ENCODE assay signal across 22 mouse cellular contexts in the genomic region with DNA sequence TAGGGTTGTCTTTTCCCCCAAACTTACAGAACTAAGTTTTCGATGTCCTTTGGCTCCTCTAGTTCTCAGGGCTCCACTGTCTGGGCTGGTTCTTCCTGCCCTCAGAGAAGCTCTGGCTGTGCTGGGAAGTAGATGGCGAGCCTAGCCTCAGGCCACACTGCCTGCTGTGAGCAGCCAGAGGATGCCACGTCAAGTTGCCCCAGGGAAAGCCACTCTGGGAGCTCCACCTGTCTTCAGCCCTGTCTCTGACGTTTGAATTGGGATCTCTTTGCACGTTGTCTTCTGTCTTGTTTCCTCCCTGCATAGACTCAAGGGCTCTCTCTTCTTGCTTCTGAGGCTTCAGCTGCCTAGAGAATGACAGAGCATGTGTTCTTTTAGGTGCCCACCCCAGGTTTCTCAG. TPM values are rescaled to one million over a fixed set of nuclear protein-coding genes. Genes with fewer than 3 reads are reported as not detected.
A peak's percentile ranks its signal among the peaks of the same experiment; 100 is the strongest.
DNase-seq lines count a peak whose midpoint lies in the region; ATAC-seq lines count a peak whose summit lies in the region.
"Had no signal": no experiment of that assay in that cellular context is flagged by ENCODE, and none has a peak within 500 bp of the region (broad histone marks: within the 10 kb centered on the region; RNA-seq: fewer than 3 reads in every experiment).

No protein-coding gene starts in this region.

- no peaks in the 10 kb centered on the region for H3K9me3 ChIP-seq in hindbrain, embryonic 13.5 days
- H3K9me3 ChIP-seq in hindbrain, embryonic 14.5 days (ENCODE audit: control insufficient read depth, low read length): no peaks in the 10 kb centered on the region
- no peaks in the 10 kb centered on the region for H3K9me3 ChIP-seq in midbrain, embryonic 13.5 days
- no peaks in the 10 kb centered on the region for H3K9me3 ChIP-seq in midbrain, embryonic 14.5 days (ENCODE audit: control insufficient read depth, low read length)
- H3K9me3 ChIP-seq: embryonic facial prominence, embryonic 12.5 days; forebrain, embryonic 12.5 days; hindbrain, embryonic 15.5 days; limb, embryonic 10.5 days; megakaryocyte, embryonic 14.5 days; midbrain, embryonic 15.5 days had no signal

- H3K27me3 ChIP-seq in hindbrain, embryonic 13.5 days: no peaks in the 10 kb centered on the region
- no peaks in the 10 kb centered on the region for H3K27me3 ChIP-seq in hindbrain, embryonic 14.5 days (ENCODE audit: control insufficient read depth, insufficient read depth, low read length)
- H3K27me3 ChIP-seq in midbrain, embryonic 13.5 days: no peaks in the 10 kb centered on the region
- H3K27me3 ChIP-seq in midbrain, embryonic 14.5 days (ENCODE audit: control insufficient read depth, insufficient read depth, low read length): no peaks in the 10 kb centered on the region
- H3K27me3 ChIP-seq: embryonic facial prominence, embryonic 12.5 days; forebrain, embryonic 12.5 days; hindbrain, embryonic 15.5 days; megakaryocyte, embryonic 14.5 days; midbrain, embryonic 15.5 days had no signal

- peaks cover 41% of the 10 kb centered on the region for H3K4me1 ChIP-seq in hindbrain, embryonic 13.5 days (replicated peaks)
- peaks cover 25% of the 10 kb centered on the region for H3K4me1 ChIP-seq in hindbrain, embryonic 14.5 days (replicated peaks; ENCODE audit: control insufficient read depth, insufficient read depth, low read length)
- H3K4me1 ChIP-seq in midbrain, embryonic 13.5 days (replicated peaks): peaks cover 28% of the 10 kb centered on the region
- peaks cover 18% of the 10 kb centered on the region; the same call in 1 of the 2 replicates for H3K4me1 ChIP-seq in midbrain, embryonic 14.5 days (ENCODE audit: control insufficient read depth, insufficient read depth, low read length)

- no peak overlapping the region for H3K4me3 ChIP-seq in hindbrain, embryonic 13.5 days
- no peak overlapping the region for H3K4me3 ChIP-seq in hindbrain, embryonic 14.5 days (replicated peaks; ENCODE audit: low read length)
- no peak overlapping the region for H3K4me3 ChIP-seq in midbrain, embryonic 13.5 days (replicated peaks)
- no peak overlapping the region for H3K4me3 ChIP-seq in midbrain, embryonic 14.5 days (replicated peaks; ENCODE audit: low read depth, low read length)
- H3K4me3 ChIP-seq: embryonic facial prominence, embryonic 12.5 days; forebrain, embryonic 12.5 days; hindbrain, embryonic 15.5 days; limb, embryonic 10.5 days; megakaryocyte, embryonic 14.5 days; midbrain, embryonic 15.5 days had no signal

- no peak overlapping the region for H3K9ac ChIP-seq in hindbrain, embryonic 13.5 days
- no peak overlapping the region for H3K9ac ChIP-seq in hindbrain, embryonic 14.5 days
- no peak overlapping the region for H3K9ac ChIP-seq in midbrain, embryonic 13.5 days (replicated peaks)
- H3K9ac ChIP-seq in midbrain, embryonic 14.5 days (replicated peaks; ENCODE audit: low read length): no peak overlapping the region
- H3K9ac ChIP-seq: embryonic facial prominence, embryonic 12.5 days; forebrain, embryonic 12.5 days; hindbrain, embryonic 15.5 days; midbrain, embryonic 15.5 days had no signal

- H3K4me2 ChIP-seq in hindbrain, embryonic 13.5 days: no peak overlapping the region
- H3K4me2 ChIP-seq in hindbrain, embryonic 14.5 days (replicated peaks): no peak overlapping the region
- H3K4me2 ChIP-seq in midbrain, embryonic 13.5 days (replicated peaks): no peak overlapping the region
- no peak overlapping the region for H3K4me2 ChIP-seq in midbrain, embryonic 14.5 days (ENCODE audit: low read length)
- H3K4me2 ChIP-seq: embryonic facial prominence, embryonic 12.5 days; forebrain, embryonic 12.5 days; heart, embryonic 11.5 days; hindbrain, embryonic 15.5 days; midbrain, embryonic 15.5 days had no signal

- no peaks in the 10 kb centered on the region for H3K36me3 ChIP-seq in hindbrain, embryonic 13.5 days
- no peaks in the 10 kb centered on the region for H3K36me3 ChIP-seq in hindbrain, embryonic 14.5 days (replicated peaks; ENCODE audit: control insufficient read depth, insufficient read depth)
- H3K36me3 ChIP-seq in midbrain, embryonic 13.5 days: no peaks in the 10 kb centered on the region
- H3K36me3 ChIP-seq in midbrain, embryonic 14.5 days (ENCODE audit: control insufficient read depth, insufficient read depth, low read length): no peaks in the 10 kb centered on the region
- H3K36me3 ChIP-seq: embryonic facial prominence, embryonic 12.5 days; forebrain, embryonic 12.5 days; hindbrain, embryonic 15.5 days; midbrain, embryonic 15.5 days had no signal

- H3K27ac ChIP-seq in hindbrain, embryonic 13.5 days: peak overlapping the region; percentile 52; the same call in 1 of the 2 replicates
- no peak overlapping the region for H3K27ac ChIP-seq in hindbrain, embryonic 14.5 days
- peak overlapping the region; percentile 25; the same call in 1 of the 2 replicates for H3K27ac ChIP-seq in midbrain, embryonic 13.5 days
- H3K27ac ChIP-seq in midbrain, embryonic 14.5 days (replicated peaks; ENCODE audit: low read depth, low read length): no peak overlapping the region; the same call in 1 of the 2 replicates
- H3K27ac ChIP-seq: embryonic facial prominence, embryonic 12.5 days; forebrain, embryonic 12.5 days; hindbrain, embryonic 15.5 days; limb, embryonic 10.5 days; midbrain, embryonic 15.5 days had no signal

- DNase-seq in hindbrain, embryonic 14.5 days (ENCODE audit: low spot score): no peak
- DNase-seq in midbrain, embryonic 14.5 days: no peak
- no peak for DNase-seq in natural killer cell, adult 2 months (ENCODE audit: low spot score in 2 of 2)
- DNase-seq in cerebellum, adult 8-10 months: no peak
- DNase-seq: adrenal gland, postnatal 25 days; cerebellum, postnatal 25 days; heart, postnatal 10 days; kidney, postnatal 10 days; lung, adult 2 months; lung, postnatal 14 days; thymus, adult 2 months; thymus, postnatal 4 days had no signal

- ATAC-seq in hindbrain, embryonic 13.5 days (ENCODE audit: low FRiP score): no peak
- ATAC-seq in hindbrain, embryonic 14.5 days (ENCODE audit: low FRiP score): no peak
- ATAC-seq in midbrain, embryonic 13.5 days: no peak
- no peak for ATAC-seq in midbrain, embryonic 14.5 days (ENCODE audit: low FRiP score, low TSS enrichment)
- 0 out of 2 replicates have a peak, but pooled peaks have one; percentile 2 for ATAC-seq in granulocyte monocyte progenitor cell, adult 5-6 weeks (replicated peaks; ENCODE audit: poor library complexity, severe bottlenecking)
- ATAC-seq: midbrain, embryonic 15.5 days had no signal

- 54% methylated on average over 5 of the region's 5 CpGs for WGBS in hindbrain, embryonic 13.5 days
- 45% methylated on average over 5 of the region's 5 CpGs for WGBS in hindbrain, embryonic 14.5 days
- WGBS in midbrain, embryonic 13.5 days: 60% methylated on average over 5 of the region's 5 CpGs
- WGBS in midbrain, embryonic 14.5 days: 50% methylated on average over 5 of the region's 5 CpGs

RNA-seq across cellular contexts. Expression of a gene that starts 57.9 kb away (rescaled TPM):
- 10.7 and 11.2 TPM in 2 replicates for polyA plus RNA-seq in hindbrain, embryonic 13.5 days (2015; fragmentation: Nextera tagmentation; extraction: Ambion mirVana)
- polyA plus RNA-seq in hindbrain, embryonic 14.5 days (2014; fragmentation: Nextera tagmentation; extraction: Ambion mirVana): 12.8 and 14.0 TPM in 2 replicates
- polyA plus RNA-seq in midbrain, embryonic 13.5 days (2015; fragmentation: Nextera tagmentation; extraction: Ambion mirVana): 11.7 and 12.7 TPM in 2 replicates
- polyA plus RNA-seq in midbrain, embryonic 14.5 days (2014; fragmentation: Nextera tagmentation; extraction: Ambion mirVana): 16.8 and 20.8 TPM in 2 replicates
- total RNA-seq in granulocyte monocyte progenitor cell, adult 5-6 weeks (2014; fragmentation: Nextera tagmentation): 35.6 and 60.1 TPM in 2 replicates
- 61.1 and 64.9 TPM in 2 replicates for total RNA-seq in granulocyte monocyte progenitor cell, adult 5-6 weeks (2017)

Comparison
In these comparisons a context has a peak if more than half of its experiments do, and no peak if none do; other contexts are left out.
1. H3K27ac ChIP-seq: peak in hindbrain, embryonic 13.5 days (single experiment) and midbrain, embryonic 13.5 days (single experiment); none in hindbrain, embryonic 14.5 days (single experiment) and midbrain, embryonic 14.5 days (single experiment).